In genomic region chr2:79334661-79335060, GRCm38 (mm10) we compare ENCODE assay signal across 24 mouse cellular contexts.
"Had no signal": no experiment of that assay in that cellular context is flagged by ENCODE, and none has a peak within 500 bp of the region (broad histone marks: within the 10 kb centered on the region; RNA-seq: fewer than 3 reads in every experiment).

No protein-coding gene starts in this region.

- H3K36me3 ChIP-seq: heart, embryonic 13.5 days; heart, embryonic 15.5 days; hindbrain, embryonic 13.5 days; hindbrain, embryonic 15.5 days; kidney, embryonic 15.5 days; limb, embryonic 13.5 days; limb, embryonic 15.5 days had no signal

- H3K27me3 ChIP-seq: heart, embryonic 13.5 days; heart, embryonic 15.5 days; hindbrain, embryonic 13.5 days; hindbrain, embryonic 15.5 days; kidney, embryonic 15.5 days; limb, embryonic 13.5 days; limb, embryonic 15.5 days had no signal

- H3K4me1 ChIP-seq: heart, embryonic 13.5 days; heart, embryonic 15.5 days; hindbrain, embryonic 13.5 days; hindbrain, embryonic 15.5 days; kidney, embryonic 15.5 days; limb, embryonic 13.5 days; limb, embryonic 15.5 days had no signal

- H3K9me3 ChIP-seq: heart, embryonic 13.5 days; heart, embryonic 15.5 days; hindbrain, embryonic 13.5 days; hindbrain, embryonic 15.5 days; kidney, embryonic 15.5 days; limb, embryonic 13.5 days; limb, embryonic 15.5 days had no signal

- H3K4me3 ChIP-seq: heart, adult 2 months; heart, embryonic 13.5 days; heart, embryonic 15.5 days; hindbrain, embryonic 13.5 days; hindbrain, embryonic 15.5 days; kidney, embryonic 15.5 days; layer of hippocampus, adult 2 months; limb, embryonic 13.5 days; limb, embryonic 15.5 days had no signal

- H3K9ac ChIP-seq: heart, embryonic 13.5 days; heart, embryonic 15.5 days; hindbrain, embryonic 13.5 days; hindbrain, embryonic 15.5 days; kidney, embryonic 15.5 days; limb, embryonic 13.5 days; limb, embryonic 15.5 days had no signal

- DNase-seq: gastrocnemius, postnatal 14 days; gastrocnemius, postnatal 36 days; heart, adult 11 months; heart, adult 2 months; heart, postnatal 14 days; heart, postnatal 36 days; kidney, adult 11 months; kidney, adult 2 months; kidney, adult 9 months; kidney, postnatal 25 days; kidney, postnatal 4 days; layer of hippocampus, postnatal 36 days; left cerebral cortex, postnatal 4 days had no signal

- H3K27ac ChIP-seq: heart, adult 2 months; heart, embryonic 13.5 days; heart, embryonic 15.5 days; hindbrain, embryonic 13.5 days; hindbrain, embryonic 15.5 days; hindbrain, postnatal 0 days; kidney, embryonic 15.5 days; kidney, postnatal 0 days; layer of hippocampus, adult 2 months; limb, embryonic 13.5 days; limb, embryonic 15.5 days had no signal

- ATAC-seq: hindbrain, postnatal 0 days; intestine, embryonic 16.5 days had no signal
